Mouse (Mus musculus) heart, adult 2 months (tissue): ENCODE results near the gene Ift122. TPM values are rescaled to one million over a fixed set of nuclear protein-coding genes. Genes with fewer than 3 reads are reported as not detected.
"Not testable (repeated sequence)": the region's sequence is repeated elsewhere in the genome, so short reads cannot be mapped to it uniquely, and the experiment has no call there.

Experiments used
- DNase-seq, 2 experiments: peaks; one replicate each; pipeline ENCODE4 v3.0.0; 2021
- H3K27ac ChIP-seq: fragments of 200-600 bp; 2 replicates; pipeline ENCODE4 v1.8.1; 2022
- H3K27me3 ChIP-seq: fragments of 200-500 bp; 2 replicates; pipeline ENCODE4 v1.6.1; 2012; ENCODE audit warnings: mild to moderate bottlenecking, low read length, inconsistent platforms, mixed read lengths; ENCODE audit not compliant: control insufficient read depth, insufficient read depth
- H3K36me3 ChIP-seq: fragments of 200-500 bp; 2 replicates; pipeline ENCODE4 v1.6.1; 2012; ENCODE audit warnings: low read length, inconsistent platforms; ENCODE audit not compliant: control insufficient read depth, insufficient read depth
- H3K4me1 ChIP-seq: fragments of 200-500 bp; 2 replicates; pipeline ENCODE4 v1.6.1; 2011; ENCODE audit warnings: low read length; ENCODE audit not compliant: control insufficient read depth, insufficient read depth
- H3K4me3 ChIP-seq: fragments of 200-600 bp; 2 replicates; pipeline ENCODE4 v1.8.1; 2022
- H3K79me2 ChIP-seq: fragments of 200-500 bp; replicated peaks from 2 replicates; pipeline ENCODE4 v1.6.1; 2012; ENCODE audit warnings: mild to moderate bottlenecking, inconsistent platforms, low read length, moderate library complexity, mixed read lengths; ENCODE audit not compliant: control insufficient read depth, insufficient read depth
- H3K9ac ChIP-seq: fragments of 200-500 bp; 2 replicates; pipeline ENCODE4 v1.6.1; 2012; ENCODE audit warnings: low read depth, mild to moderate bottlenecking, control low read depth, inconsistent platforms, low read length, mixed read lengths
- CTCF ChIP-seq: fragments of 200-600 bp; IDR thresholded peaks from 2 replicates; pipeline ENCODE4 v1.8.1; 2022; ENCODE audit warnings: antibody characterized with exemption, mild to moderate bottlenecking, moderate library complexity
- EP300 ChIP-seq: fragments of 200-500 bp; IDR thresholded peaks from 2 replicates; pipeline ENCODE4 v1.6.1; 2011; ENCODE audit warnings: low read depth, low read length, control low read depth; ENCODE audit not compliant: insufficient read depth
- POLR2A ChIP-seq: fragments of 200-500 bp; IDR thresholded peaks from 2 replicates; pipeline ENCODE4 v1.6.1; 2011; ENCODE audit warnings: mild to moderate bottlenecking, low read depth, low read length, control low read depth; ENCODE audit not compliant: insufficient read depth
- WGBS: fragments of 180-500 bp; shearing (Covaris S2); methylation state at CpG from one replicate; pipeline ENCODE4 v1.1.7; 2018; 5-methylcytosine and 5-hydroxymethylcytosine counted together
- intact Hi-C: fragments of 180-260 bp; cut with DNase I; formaldehyde crosslinking; loops from one replicate; pipeline ENCODE4 v1.15.1; 2025
- polyA plus RNA-seq: library from polyadenylated mRNA; depleted of rRNA; stranded (reverse); fragments of >200 nt; gene quantifications from 2 replicates; pipeline ENCODE4 v1.2.3, GENCODE M21; 2012
- total RNA-seq, 2 experiments: library from RNA; stranded (reverse); gene quantifications; 2 replicates each; pipeline ENCODE4 v1.2.3; 2021

The Ift122 gene
- total and polyA plus RNA-seq, 3 experiments: 6.6 to 12.8 (median 7.3) TPM

GRCm38 (mm10) chr6:115863340-115863841, 10.1 kb downstream of the Ift122 start:
- no peak for DNase-seq
- TF ChIP-seq CTCF: no peak
- TF ChIP-seq EP300: no peak
- no peak for TF ChIP-seq POLR2A
- Histone ChIP-seq H3K9ac (no peak overlapping the region), H3K4me3 (no peak overlapping the region), H3K79me2 (no peaks in the 10 kb centered on the region), H3K36me3 (peaks cover 2% of the 10 kb centered on the region; the same call in 1 of the 2 replicates), H3K27me3 (no peaks in the 10 kb centered on the region), H3K27ac (peak overlapping the region; percentile 2; the same call in 1 of the 2 replicates), H3K4me1 (no peaks in the 10 kb centered on the region; the same call in 1 of the 2 replicates)
- WGBS: 42% methylated on average over 7 of the region's 7 CpGs
- intact Hi-C loops: no loop called here

- no peak overlapping the region for H3K9ac ChIP-seq
- H3K4me3 ChIP-seq: no peak overlapping the region
- no peak overlapping the region for H3K27ac ChIP-seq
- no peaks in the 10 kb centered on the region for H3K79me2 ChIP-seq
- H3K27me3 ChIP-seq: no peaks in the 10 kb centered on the region
- intact Hi-C loops: no loop called here
- TF ChIP-seq POLR2A (no peak), EP300 (no peak), CTCF (no peak)
- DNase-seq: no peak
- peaks cover 2% of the 10 kb centered on the region; the same call in 1 of the 2 replicates for H3K36me3 ChIP-seq
- H3K4me1 ChIP-seq: no peaks in the 10 kb centered on the region; the same call in 1 of the 2 replicates
- WGBS: 95% methylated on average over 4 of the region's 4 CpGs
Observed at GRCm38 (mm10) chr6:115865246-115865645, 12.0 kb downstream of the Ift122 start.

- H3K36me3 ChIP-seq, DNase-seq, H3K27ac ChIP-seq, intact Hi-C loops, H3K9ac ChIP-seq, H3K4me1 ChIP-seq, H3K79me2 ChIP-seq, H3K27me3 ChIP-seq, H3K4me3 ChIP-seq: not testable (repeated sequence)
- no CpG with 5 or more reads among the region's 3 CpGs for WGBS
Observed at GRCm38 (mm10) chr6:115867157-115867556, 13.9 kb downstream of the Ift122 start.

- H3K9ac ChIP-seq, H3K4me3 ChIP-seq, H3K27ac ChIP-seq, H3K27me3 ChIP-seq, H3K36me3 ChIP-seq, H3K79me2 ChIP-seq, intact Hi-C loops, DNase-seq, H3K4me1 ChIP-seq: not testable (repeated sequence)
- no CpG with 5 or more reads among the region's 3 CpGs for WGBS
Observed at GRCm38 (mm10) chr6:115871318-115871717, 18.0 kb downstream of the Ift122 start.

GRCm38 (mm10) chr6:115877239-115877638, 24.0 kb downstream of the Ift122 start:
- TF ChIP-seq POLR2A (no peak), EP300 (no peak), CTCF (no peak)
- 75% methylated on average over 2 of the region's 2 CpGs for WGBS

GRCm38 (mm10) chr6:115878694-115879093, 25.4 kb downstream of the Ift122 start:
- Histone ChIP-seq H3K4me1 (peaks cover 18% of the 10 kb centered on the region), H3K79me2 (no peaks in the 10 kb centered on the region), H3K27me3 (no peaks in the 10 kb centered on the region), H3K36me3 (no peaks in the 10 kb centered on the region), H3K9ac (no peak overlapping the region), H3K4me3 (no peak overlapping the region), H3K27ac (0 out of 2 replicates have a peak overlapping the region, but pooled peaks have one; percentile 15)
- DNase-seq: no peak
- intact Hi-C loops: no loop called here
- TF ChIP-seq POLR2A (no peak), EP300 (peak; percentile 58; the same call in 1 of the 2 replicates), CTCF (no peak)
- 39% methylated on average over 6 of the region's 6 CpGs for WGBS

More at GRCm38 (mm10) chr6:115877239-115877638, 24.0 kb downstream of the Ift122 start:
- Histone ChIP-seq H3K27me3 (no peaks in the 10 kb centered on the region), H3K4me3 (no peak overlapping the region), H3K36me3 (no peaks in the 10 kb centered on the region), H3K9ac (no peak overlapping the region), H3K27ac (no peak overlapping the region), H3K79me2 (no peaks in the 10 kb centered on the region), H3K4me1 (peaks cover 18% of the 10 kb centered on the region)
- intact Hi-C loops: no loop called here
- DNase-seq: no peak
